Mouse (Mus musculus) stomach, postnatal 0 days (tissue): ENCODE measurements around the gene Trp53bp2. TPM values are rescaled to one million over a fixed set of nuclear protein-coding genes. Genes with fewer than 3 reads are reported as not detected.
A peak's percentile ranks its signal among the peaks of the same experiment; 100 is the strongest.

ENCODE experiments used
- ATAC-seq: fragments of 200-750 bp; cut with Nextera tagmentation; 2 replicates; pipeline ENCODE4 v1.8.0; 2017; ENCODE audit not compliant: low FRiP score, low TSS enrichment
- DNase-seq: peaks from one replicate; pipeline ENCODE4 v3.0.0-alpha.2; 2016; ENCODE audit warnings: low spot score
- H3K27ac ChIP-seq: fragments of 300-500 bp; sonication (generic); replicated peaks from 2 replicates; pipeline ENCODE4 v1.5.1; 2014; ENCODE audit warnings: mild to moderate bottlenecking, control low read depth
- H3K27me3 ChIP-seq: fragments of 300-500 bp; sonication (generic); 2 replicates; pipeline ENCODE4 v1.6.1; 2014; ENCODE audit warnings: low read length; ENCODE audit not compliant: control insufficient read depth, insufficient read depth
- H3K36me3 ChIP-seq: fragments of 300-500 bp; sonication (generic); 2 replicates; pipeline ENCODE4 v1.6.1; 2014; ENCODE audit warnings: low read length, mixed read lengths; ENCODE audit not compliant: control insufficient read depth, insufficient read depth
- H3K4me1 ChIP-seq: fragments of 300-500 bp; sonication (generic); replicated peaks from 2 replicates; pipeline ENCODE4 v1.6.1; 2014; ENCODE audit warnings: antibody characterized with exemption; ENCODE audit not compliant: control insufficient read depth, insufficient read depth
- H3K4me2 ChIP-seq: fragments of 300-500 bp; sonication (generic); replicated peaks from 2 replicates; pipeline ENCODE4 v1.6.1; 2014; ENCODE audit warnings: low read depth, mild to moderate bottlenecking, control low read depth, moderate library complexity
- H3K4me3 ChIP-seq: fragments of 300-500 bp; sonication (generic); 2 replicates; pipeline ENCODE4 v1.5.1; 2014; ENCODE audit warnings: low read depth, low read length, control low read depth
- H3K9ac ChIP-seq: fragments of 300-500 bp; sonication (generic); 2 replicates; pipeline ENCODE4 v1.6.1; 2014; ENCODE audit warnings: mild to moderate bottlenecking, low read length, control low read depth, mixed read lengths
- H3K9me3 ChIP-seq: fragments of 300-500 bp; sonication (generic); 2 replicates; pipeline ENCODE4 v1.6.1; 2016; ENCODE audit warnings: low read length; ENCODE audit not compliant: control insufficient read depth
- CTCF ChIP-seq: IDR thresholded peaks from 2 replicates; pipeline ENCODE4 v1.5.1; 2016; ENCODE audit warnings: antibody characterized with exemption, low read depth, mild to moderate bottlenecking, moderate library complexity
- EP300 ChIP-seq: optimal IDR thresholded peaks from 2 replicates; pipeline ENCODE3; 2016; ENCODE audit warnings: antibody characterized with exemption
- WGBS: fragments of 180-500 bp; shearing (Covaris S2); extraction: QIAGEN DNeasy Blood & Tissue Kit; methylation state at CpG from one replicate; pipeline ENCODE4 v1.1.7; 2014; 5-methylcytosine and 5-hydroxymethylcytosine counted together
- polyA plus RNA-seq: library from polyadenylated mRNA; unstranded; fragments of >200 nt; fragmentation: Nextera tagmentation; extraction: Ambion mirVana; gene quantifications from 2 replicates; pipeline ENCODE4 v1.2.1, GENCODE M21; 2015

Trp53bp2 gene
- polyA plus RNA-seq, 1 experiment from 2014 or later: 9.5 TPM

DNA sequence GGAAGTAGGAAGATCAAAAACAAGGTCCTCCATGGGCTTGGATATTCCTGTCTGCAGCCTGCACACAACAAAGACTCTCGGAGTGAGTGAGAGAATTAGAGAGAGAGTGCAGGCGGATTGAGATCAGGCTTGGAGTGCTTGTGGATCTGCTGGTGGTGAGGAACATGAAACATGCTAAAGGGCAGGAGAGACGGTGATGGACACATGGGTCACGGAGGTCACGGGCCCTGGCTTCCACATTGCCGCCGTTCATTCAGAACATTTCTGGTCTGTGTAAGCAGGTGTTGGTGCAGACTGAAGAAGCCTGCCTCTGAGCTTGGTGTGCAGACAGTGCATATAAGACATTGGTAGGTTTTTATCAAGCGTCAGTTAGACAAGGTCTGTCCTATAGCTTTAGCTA lies 50.5 kb downstream of the Trp53bp2 start:
- 73% methylated on average over 8 of the region's 8 CpGs for WGBS
- TF ChIP-seq CTCF: no peak
- no peak for TF ChIP-seq EP300
- H3K36me3 ChIP-seq: peaks cover 3% of the 10 kb centered on the region; the same call in 1 of the 2 replicates

DNA sequence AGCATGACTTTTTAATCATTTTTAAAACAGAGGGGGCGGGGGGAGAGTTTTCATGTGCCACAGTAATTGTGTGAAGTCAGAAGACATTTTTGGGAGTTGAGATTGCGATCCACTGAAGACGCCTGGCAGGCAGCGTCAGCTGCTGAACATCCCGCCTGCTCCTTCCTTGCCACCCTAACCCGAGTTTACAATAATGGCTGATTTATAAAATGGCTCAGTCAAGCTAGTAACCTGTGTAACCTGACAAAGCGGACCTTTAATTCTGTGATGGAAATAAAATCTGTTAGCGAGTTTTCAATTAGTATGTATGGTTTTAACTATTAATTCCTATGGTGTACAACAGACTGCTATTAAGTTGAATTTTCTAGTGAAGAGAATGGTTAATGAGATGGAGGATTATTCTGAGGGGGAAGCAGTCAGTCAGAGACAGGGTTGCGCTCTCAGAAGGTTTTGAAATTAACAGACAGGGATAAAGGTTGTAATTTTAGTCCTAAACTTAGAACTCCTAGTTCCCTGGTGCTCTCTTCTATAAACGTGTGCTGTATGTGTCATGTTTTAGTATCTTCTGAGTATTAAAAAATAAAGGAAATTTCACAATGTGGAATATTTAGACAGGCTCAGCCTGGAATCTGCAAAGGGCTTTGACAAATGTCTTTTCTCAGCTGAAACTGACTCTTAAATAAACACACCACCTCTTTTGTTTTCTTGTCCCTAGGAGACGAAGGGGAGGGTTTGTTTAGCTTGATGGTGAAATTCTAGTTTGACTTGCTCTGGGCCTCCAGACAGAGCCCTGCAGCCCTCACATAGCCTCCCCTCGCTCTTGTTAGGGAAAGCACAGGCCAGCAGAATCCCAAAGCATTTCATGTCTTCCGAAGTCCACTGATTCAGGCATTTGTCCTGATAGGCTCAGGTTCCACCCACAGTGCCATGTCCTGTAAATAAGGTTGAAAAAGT lies 51.6 kb downstream of the Trp53bp2 start:
- WGBS: 35% methylated on average over 13 of the region's 13 CpGs
- H3K36me3 ChIP-seq: peaks cover 3% of the 10 kb centered on the region; the same call in 1 of the 2 replicates
- H3K9me3 ChIP-seq: no peaks in the 10 kb centered on the region
- ATAC-seq: peak; percentile 72; the same call in 1 of the 2 replicates
- peak overlapping the region; percentile 18; the same call in 1 of the 2 replicates for H3K9ac ChIP-seq
- H3K27me3 ChIP-seq: no peaks in the 10 kb centered on the region
- peak; percentile 34 for DNase-seq
- H3K4me1 ChIP-seq: peaks cover 7% of the 10 kb centered on the region; the same call in 1 of the 2 replicates
- no peak overlapping the region for H3K4me3 ChIP-seq
- no peak overlapping the region; the same call in 1 of the 2 replicates for H3K4me2 ChIP-seq
- no peak for TF ChIP-seq CTCF
- TF ChIP-seq EP300: peak; percentile 59
- peak overlapping the region; percentile 87 for H3K27ac ChIP-seq

More for the DNA sequence above, 50.5 kb downstream of the Trp53bp2 start:
- Histone ChIP-seq H3K9me3 (no peaks in the 10 kb centered on the region), H3K27ac (no peak overlapping the region), H3K27me3 (no peaks in the 10 kb centered on the region), H3K4me1 (peaks cover 7% of the 10 kb centered on the region; the same call in 1 of the 2 replicates), H3K9ac (no peak overlapping the region), H3K4me2 (no peak overlapping the region), H3K4me3 (no peak overlapping the region)
- no peak for DNase-seq
- no peak for ATAC-seq

DNA sequence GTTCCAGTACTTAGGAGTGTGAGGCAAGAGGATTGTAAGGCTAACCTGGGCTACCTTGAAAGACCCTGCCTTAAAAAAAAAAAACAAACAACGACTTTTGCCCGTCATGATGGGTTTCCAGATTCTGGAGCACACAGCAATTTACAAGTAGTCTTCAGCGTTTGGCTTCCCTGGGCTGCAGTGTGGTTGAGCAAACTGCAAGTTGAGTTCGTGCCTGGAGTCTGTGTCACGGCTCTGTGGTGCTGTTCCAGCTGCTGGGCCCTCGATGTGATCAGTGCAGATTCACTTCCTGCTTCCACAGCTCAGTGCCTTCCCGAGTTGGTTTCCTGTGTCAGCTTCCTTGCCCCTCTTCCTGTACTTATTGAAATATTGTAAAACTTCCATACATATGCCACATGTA lies 52.3 kb downstream of the Trp53bp2 start:
- peak; percentile 1 for TF ChIP-seq EP300
- TF ChIP-seq CTCF: no peak
- Histone ChIP-seq H3K4me1 (peaks cover 7% of the 10 kb centered on the region; the same call in 1 of the 2 replicates), H3K27ac (peak overlapping the region; percentile 87), H3K36me3 (peaks cover 3% of the 10 kb centered on the region; the same call in 1 of the 2 replicates), H3K9me3 (no peaks in the 10 kb centered on the region), H3K27me3 (no peaks in the 10 kb centered on the region), H3K4me3 (no peak overlapping the region), H3K9ac (peak overlapping the region; percentile 18; the same call in 1 of the 2 replicates), H3K4me2 (no peak overlapping the region; the same call in 1 of the 2 replicates)
- 8% methylated on average over 7 of the region's 7 CpGs for WGBS
- DNase-seq: peak; percentile 40
- 0 out of 2 replicates have a peak, but pooled peaks have one; percentile 23 for ATAC-seq

DNA sequence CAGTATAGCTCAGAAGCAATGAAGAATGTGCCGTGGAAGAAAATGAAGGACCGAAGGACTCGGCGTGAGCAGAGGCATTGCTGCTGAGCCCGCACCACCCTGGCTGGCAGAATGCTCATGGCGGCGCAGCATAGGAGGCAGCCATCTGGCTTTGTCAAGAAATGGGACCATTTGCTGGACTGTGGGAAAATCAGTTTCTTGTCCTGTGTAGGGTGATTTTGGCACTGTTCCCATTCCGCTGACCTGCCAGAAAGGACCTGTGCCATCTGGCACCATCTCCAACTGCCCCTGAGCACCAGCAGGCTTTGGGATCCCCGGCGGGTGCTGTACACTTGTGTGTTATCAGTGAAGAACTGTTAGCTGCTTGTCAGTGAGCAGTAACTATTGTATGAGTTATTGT lies 52.8 kb downstream of the Trp53bp2 start:
- Histone ChIP-seq H3K27ac (peak overlapping the region; percentile 56; the same call in 1 of the 2 replicates), H3K27me3 (no peaks in the 10 kb centered on the region), H3K4me3 (no peak overlapping the region), H3K4me2 (no peak overlapping the region), H3K9ac (no peak overlapping the region), H3K36me3 (peaks cover 3% of the 10 kb centered on the region; the same call in 1 of the 2 replicates), H3K9me3 (no peaks in the 10 kb centered on the region), H3K4me1 (peaks cover 7% of the 10 kb centered on the region; the same call in 1 of the 2 replicates)
- no peak for TF ChIP-seq EP300
- TF ChIP-seq CTCF: no peak
- ATAC-seq: 0 out of 2 replicates have a peak, but pooled peaks have one; percentile 31
- DNase-seq: no peak
- WGBS: 87% methylated on average over 10 of the region's 10 CpGs

DNA sequence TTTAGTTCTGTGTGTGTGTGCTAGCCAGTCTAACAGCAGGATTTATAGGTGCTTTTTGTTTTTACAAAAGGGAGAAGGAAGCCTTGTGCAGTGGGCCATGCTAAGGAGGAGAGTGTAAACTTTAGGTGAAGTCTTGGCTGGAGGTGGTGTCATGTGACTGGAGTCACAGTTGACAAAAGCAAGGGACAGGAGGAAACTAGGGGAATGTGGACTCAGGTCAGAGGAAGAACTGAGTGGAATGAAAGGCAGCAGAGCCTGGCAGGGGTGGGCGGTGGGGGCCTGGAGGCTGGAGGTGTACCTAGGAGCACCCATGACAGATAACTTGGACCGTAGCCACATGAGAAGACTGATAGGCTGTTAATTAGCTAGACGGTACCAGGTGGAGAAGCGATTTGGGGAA lies 56.3 kb downstream of the Trp53bp2 start:
- 33% methylated on average over 4 of the region's 4 CpGs for WGBS
- H3K4me1 ChIP-seq: peaks cover 5% of the 10 kb centered on the region; the same call in 1 of the 2 replicates
- 0 out of 2 replicates have a peak, but pooled peaks have one; percentile 28 for ATAC-seq
- no peak overlapping the region for H3K4me2 ChIP-seq
- H3K27ac ChIP-seq: peak overlapping the region; percentile 40
- no peak overlapping the region for H3K4me3 ChIP-seq
- TF ChIP-seq EP300 (no peak), CTCF (no peak)
- no peaks in the 10 kb centered on the region for H3K27me3 ChIP-seq
- DNase-seq: no peak
- H3K36me3 ChIP-seq: peaks cover 8% of the 10 kb centered on the region; the same call in 1 of the 2 replicates
- H3K9me3 ChIP-seq: no peaks in the 10 kb centered on the region
- no peak overlapping the region for H3K9ac ChIP-seq
